Mouse (Mus musculus): ENCODE data around the gene Gpr26.

GRCm38 (mm10) chr7:132009002-132009401 is 42.7 kb downstream of the Gpr26 start:
- TF ChIP-seq GATA1 (IDR thresholded peaks at IDR 0.05; ENCODE audit: low read length) (no peak), TAL1 (IDR thresholded peaks at IDR 0.05; ENCODE audit: low read length) (no peak)
